Mouse (Mus musculus): Measurements from ENCODE around the gene Psmb9.

Gene Psmb9

DNA sequence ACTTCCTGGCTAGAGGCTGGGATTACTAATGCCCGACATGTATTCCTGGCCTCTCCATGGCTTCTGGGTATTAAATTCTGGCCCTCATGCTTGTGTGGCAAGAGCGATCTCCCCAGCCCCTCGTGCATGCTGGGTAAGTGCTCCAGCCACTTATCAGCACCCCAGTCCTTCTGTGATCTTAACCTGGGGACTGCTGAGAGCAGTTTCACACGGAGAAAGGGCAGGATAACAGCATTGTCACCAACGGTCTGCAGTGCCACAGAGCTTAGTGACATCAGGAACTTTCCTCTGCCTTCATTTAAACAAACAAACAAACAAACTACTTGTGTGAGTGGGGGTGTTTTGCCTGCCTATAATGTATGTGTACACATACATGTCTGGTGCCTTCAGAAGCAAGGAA, 47.3 kb downstream of the Psmb9 start:
- DNase-seq (ENCODE audit: low spot score in 2 of 2) = no peak

DNA sequence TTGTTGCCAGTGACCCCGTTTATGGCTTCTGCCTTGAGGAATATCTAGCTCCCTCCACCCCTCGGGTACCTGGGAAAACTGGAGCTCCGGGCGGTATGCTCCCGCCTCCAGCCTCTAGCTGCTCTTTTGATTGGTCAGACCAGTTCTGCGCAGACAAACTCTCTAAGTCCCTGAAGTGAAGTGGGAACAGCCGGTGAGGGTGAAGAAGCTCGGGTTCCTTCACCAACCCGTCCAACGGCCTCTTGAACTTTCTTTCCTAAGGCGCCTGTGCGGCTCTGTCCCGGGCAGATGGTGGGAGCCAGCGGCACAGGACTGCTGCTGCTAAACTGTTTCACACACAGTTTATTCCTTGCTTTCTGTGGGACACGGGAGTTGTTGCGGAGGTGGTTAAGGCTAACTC, 48.1 kb downstream of the Psmb9 start:
- no peak for DNase-seq (ENCODE audit: low spot score in 2 of 2)

DNA sequence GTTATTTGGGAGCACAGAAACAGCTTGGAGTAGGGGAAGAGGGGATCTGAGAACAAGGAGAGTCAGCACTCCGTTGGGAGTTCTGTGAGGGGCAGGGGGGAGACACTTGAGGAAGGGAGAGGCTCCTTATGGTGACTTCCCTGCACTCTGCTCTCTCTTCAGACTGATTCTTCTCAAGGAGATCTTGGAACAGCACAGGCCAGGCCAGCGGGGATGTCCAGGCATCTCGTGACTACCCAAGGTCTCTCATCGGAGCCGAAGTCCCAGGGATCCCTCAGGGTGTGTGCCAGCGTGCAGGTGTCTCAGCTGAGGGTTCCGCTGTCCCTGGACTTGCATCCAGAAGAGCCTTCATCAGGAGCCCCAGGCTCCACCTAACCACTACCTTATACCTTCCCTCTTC, 48.9 kb downstream of the Psmb9 start:
- no peak for DNase-seq (ENCODE audit: low spot score in 2 of 2)

DNA sequence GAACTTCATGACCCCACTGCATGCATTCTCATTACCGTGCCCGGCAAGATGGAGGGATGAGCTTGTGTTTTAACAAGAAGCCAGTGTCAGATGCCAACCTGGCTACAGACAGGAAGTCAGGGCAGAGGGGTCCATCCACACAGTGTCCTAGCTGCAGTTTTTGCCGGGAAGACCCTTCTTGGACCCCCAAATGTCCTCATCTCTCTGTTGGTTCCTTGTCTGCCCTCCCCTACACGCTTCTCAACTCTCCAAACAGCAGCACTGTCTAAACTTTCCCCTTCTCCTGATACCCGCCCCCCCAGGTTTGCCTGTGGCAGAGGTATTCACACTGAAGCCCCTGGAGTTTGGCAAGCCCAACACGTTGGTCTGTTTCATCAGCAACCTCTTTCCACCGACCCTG, 50.0 kb downstream of the Psmb9 start:
- DNase-seq (ENCODE audit: low spot score in 2 of 2) = no peak

DNA sequence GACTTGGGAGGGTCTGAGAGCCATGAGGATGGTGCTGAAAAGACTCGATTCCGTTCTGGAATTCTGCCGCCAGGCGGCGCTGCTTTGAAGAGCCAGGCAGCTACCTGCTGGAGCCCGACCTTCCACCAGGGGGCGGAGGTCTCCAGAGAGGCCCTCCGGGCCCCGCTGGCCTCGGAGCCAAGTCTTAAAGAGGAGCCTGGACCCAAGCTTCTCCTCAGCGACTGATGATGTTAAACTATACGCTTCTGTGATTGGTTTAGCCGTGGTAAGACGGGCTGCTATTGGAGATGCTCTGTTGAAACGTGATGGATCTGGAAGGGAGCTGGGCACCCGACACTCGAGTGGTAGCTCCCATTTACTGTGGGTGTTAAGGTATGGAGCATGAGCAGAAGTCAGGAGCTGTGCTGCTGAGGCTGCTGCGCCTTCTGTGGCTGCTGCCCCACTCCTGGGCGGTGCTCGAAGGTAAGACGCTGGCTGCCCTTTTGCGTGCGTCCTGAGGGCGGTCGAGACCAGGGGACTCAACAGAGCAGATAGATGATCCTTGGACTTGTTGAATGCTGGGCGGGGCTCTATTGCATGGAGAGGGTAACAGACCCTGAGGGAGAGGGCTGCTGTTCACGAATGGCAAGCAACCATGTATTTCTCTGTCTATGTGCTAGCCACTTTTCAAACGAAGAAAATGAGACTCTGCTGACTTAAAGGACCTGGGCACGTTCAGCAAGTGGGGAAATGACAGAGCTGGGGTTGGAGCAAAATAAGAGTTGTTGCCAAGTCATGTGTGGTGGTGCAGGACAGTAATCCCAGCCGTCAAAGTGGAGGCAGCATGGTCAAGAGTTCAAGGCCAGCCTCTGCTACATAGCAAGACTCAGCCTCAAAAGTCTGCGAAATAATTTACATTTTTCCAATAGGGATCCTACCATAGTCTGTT, 52.0 kb downstream of the Psmb9 start:
- peak; percentile 97 to 99 for DNase-seq (ENCODE audit: low spot score in 2 of 2)

DNA sequence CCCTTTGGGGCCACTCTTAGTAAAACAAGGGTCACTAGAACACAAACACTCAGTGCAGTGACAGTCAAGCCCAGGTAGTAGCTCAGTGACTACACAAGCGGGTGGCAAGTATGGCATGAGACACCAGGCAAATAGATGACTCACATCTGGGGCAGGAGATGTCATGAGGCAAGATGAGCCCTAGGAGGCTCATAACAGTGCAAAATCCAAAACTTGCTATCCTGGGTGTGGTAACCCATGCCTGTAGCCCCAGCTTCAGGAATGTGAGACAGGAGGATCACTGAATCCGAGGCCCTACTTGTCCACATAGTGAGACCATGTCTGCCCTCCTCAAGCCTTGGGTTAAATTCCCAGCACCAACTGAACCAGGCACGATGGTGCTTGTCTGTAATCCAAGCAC, 53.1 kb downstream of the Psmb9 start:
- DNase-seq (ENCODE audit: low spot score in 2 of 2) = no peak

DNA sequence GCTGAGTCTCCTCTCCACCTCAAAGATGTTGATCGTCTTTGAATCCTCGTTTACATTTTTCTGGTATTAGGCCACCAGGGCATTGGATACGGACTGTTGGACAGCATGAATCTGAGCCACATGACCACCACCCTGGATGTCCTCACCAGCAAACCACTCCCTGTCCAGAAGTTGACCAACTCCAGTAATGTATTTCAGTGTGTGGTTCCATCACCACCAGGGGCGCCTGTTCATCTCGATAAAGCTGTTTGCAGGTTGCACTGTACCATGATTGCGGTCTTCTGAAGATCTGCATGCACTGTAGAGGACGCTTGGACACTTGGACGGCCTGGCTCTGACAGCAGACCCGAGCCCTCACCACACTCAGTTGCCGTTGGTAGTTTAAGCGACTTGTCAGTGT, 54.3 kb downstream of the Psmb9 start:
- no peak for DNase-seq (ENCODE audit: low spot score in 2 of 2)
